Mouse (Mus musculus) embryonic fibroblast, embryonic 13.5 days (primary cell): ENCODE measurements around the gene Pgd.

Experiments
- CTCF ChIP-seq: IDR thresholded peaks from 2 replicates; pipeline ENCODE4 v1.5.1; 2011; ENCODE audit warnings: mild to moderate bottlenecking, control low read depth, low read length, moderate library complexity, borderline replicate concordance; ENCODE audit not compliant: insufficient read depth
- POLR2A ChIP-seq: IDR thresholded peaks from 2 replicates; pipeline ENCODE4 v1.6.1; 2011; ENCODE audit warnings: low read depth, mild to moderate bottlenecking, control low read depth, low read length, moderate library complexity

DNA sequence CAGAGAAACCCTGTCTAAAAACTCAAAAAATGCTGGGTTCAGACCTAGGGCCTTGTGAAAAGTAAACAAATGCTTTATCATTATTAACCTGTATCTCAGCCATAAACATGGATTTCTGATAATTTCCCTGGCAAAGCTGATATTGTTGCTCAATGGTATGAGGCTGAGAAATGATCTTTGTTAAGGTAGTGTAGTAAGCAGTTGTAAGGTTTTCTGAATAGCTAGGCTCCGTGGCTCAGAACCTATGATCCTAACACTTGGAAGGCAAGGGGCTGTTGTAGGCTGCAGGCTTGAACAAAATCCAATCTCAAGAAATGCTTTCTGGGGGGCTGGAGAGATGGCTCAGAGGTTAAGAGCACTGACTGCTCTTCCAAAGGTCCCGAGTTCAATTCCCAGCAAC is 22.0 kb upstream of the Pgd start:
- TF ChIP-seq POLR2A (no peak), CTCF (no peak)
